Mouse (Mus musculus): ENCODE measurements at regions not wholly inside any gene's neighbourhood (a gene's known extent, or its start where the extent isn't known, plus 50 kb on each side); places are given as distances from the start of the nearest gene placed in this dataset.
A peak's percentile ranks its signal among the peaks of the same experiment; 100 is the strongest.

- H3K4me3 ChIP-seq (ENCODE audit: low read length) = no peak overlapping the region
- H3K4me1 ChIP-seq (ENCODE audit: insufficient read depth, low read length) = no peaks in the 10 kb centered on the region
- ATAC-seq (ENCODE audit: low FRiP score, low TSS enrichment) = no peak
- H3K9me3 ChIP-seq (ENCODE audit: low read length) = no peaks in the 10 kb centered on the region
- no peak overlapping the region for H3K9ac ChIP-seq (replicated peaks; ENCODE audit: low read length)
- no peaks in the 10 kb centered on the region for H3K27me3 ChIP-seq (ENCODE audit: insufficient read depth, low read length)
- H3K27ac ChIP-seq (ENCODE audit: low read length) = no peak overlapping the region
- no peak overlapping the region for H3K4me2 ChIP-seq (replicated peaks; ENCODE audit: low read depth, low read length)
- H3K36me3 ChIP-seq (ENCODE audit: insufficient read depth, low read length) = no peaks in the 10 kb centered on the region
- whole genome bisulfite sequencing = 77% methylated on average over 5 of the region's 5 CpGs
Observed at GRCm38 (mm10) chr16:77799709-77800108, 197.8 kb upstream of the Gm11146 start.

GRCm38 (mm10) chr16:77796926-77797325 is 195.0 kb upstream of the Gm11146 start:
- Histone ChIP-seq H3K36me3 (ENCODE audit: insufficient read depth, low read length) (no peaks in the 10 kb centered on the region), H3K9ac (replicated peaks; ENCODE audit: low read length) (no peak overlapping the region), H3K9me3 (ENCODE audit: low read length) (no peaks in the 10 kb centered on the region), H3K4me3 (ENCODE audit: low read length) (no peak overlapping the region), H3K4me1 (ENCODE audit: insufficient read depth, low read length) (no peaks in the 10 kb centered on the region), H3K4me2 (replicated peaks; ENCODE audit: low read depth, low read length) (no peak overlapping the region), H3K27ac (ENCODE audit: low read length) (no peak overlapping the region), H3K27me3 (ENCODE audit: insufficient read depth, low read length) (no peaks in the 10 kb centered on the region)
- no peak for ATAC-seq (ENCODE audit: low FRiP score, low TSS enrichment)
- 66% methylated on average over 4 of the region's 4 CpGs for WGBS

- Histone ChIP-seq H3K4me3 (ENCODE audit: low read length) (no peak overlapping the region), H3K9ac (replicated peaks; ENCODE audit: low read length) (no peak overlapping the region), H3K36me3 (ENCODE audit: insufficient read depth, low read length) (no peaks in the 10 kb centered on the region), H3K4me1 (ENCODE audit: insufficient read depth, low read length) (no peaks in the 10 kb centered on the region), H3K9me3 (ENCODE audit: low read length) (no peaks in the 10 kb centered on the region), H3K27me3 (ENCODE audit: insufficient read depth, low read length) (no peaks in the 10 kb centered on the region), H3K4me2 (replicated peaks; ENCODE audit: low read depth, low read length) (no peak overlapping the region), H3K27ac (ENCODE audit: low read length) (no peak overlapping the region)
- WGBS = 89% methylated on average over 5 of the region's 5 CpGs
- no peak for ATAC-seq (ENCODE audit: low FRiP score, low TSS enrichment)
Observed at GRCm38 (mm10) chr16:77789652-77790051, 187.8 kb upstream of the Gm11146 start.

- Histone ChIP-seq H3K27me3 (ENCODE audit: insufficient read depth, low read length) (no peaks in the 10 kb centered on the region), H3K9me3 (ENCODE audit: low read length) (no peaks in the 10 kb centered on the region), H3K36me3 (ENCODE audit: insufficient read depth, low read length) (no peaks in the 10 kb centered on the region), H3K4me1 (ENCODE audit: insufficient read depth, low read length) (no peaks in the 10 kb centered on the region), H3K4me3 (ENCODE audit: low read length) (no peak overlapping the region), H3K9ac (replicated peaks; ENCODE audit: low read length) (no peak overlapping the region), H3K4me2 (replicated peaks; ENCODE audit: low read depth, low read length) (no peak overlapping the region), H3K27ac (ENCODE audit: low read length) (no peak overlapping the region)
- ATAC-seq (ENCODE audit: low FRiP score, low TSS enrichment) = no peak
- WGBS = 93% methylated on average over 2 of the region's 2 CpGs
Observed at GRCm38 (mm10) chr16:77789206-77789605, 187.3 kb upstream of the Gm11146 start.

- no peak for ATAC-seq (ENCODE audit: low FRiP score, low TSS enrichment)
- Histone ChIP-seq H3K9ac (replicated peaks; ENCODE audit: low read length) (no peak overlapping the region), H3K4me2 (replicated peaks; ENCODE audit: low read depth, low read length) (no peak overlapping the region), H3K27me3 (ENCODE audit: insufficient read depth, low read length) (no peaks in the 10 kb centered on the region), H3K4me1 (ENCODE audit: insufficient read depth, low read length) (no peaks in the 10 kb centered on the region), H3K36me3 (ENCODE audit: insufficient read depth, low read length) (no peaks in the 10 kb centered on the region), H3K4me3 (ENCODE audit: low read length) (no peak overlapping the region), H3K9me3 (ENCODE audit: low read length) (no peaks in the 10 kb centered on the region), H3K27ac (ENCODE audit: low read length) (no peak overlapping the region)
- WGBS = 92% methylated on average over 6 of the region's 6 CpGs
Observed at GRCm38 (mm10) chr16:77788781-77789150, 186.9 kb upstream of the Gm11146 start.

- 69% methylated on average over 20 of the region's 20 CpGs for WGBS
- ATAC-seq (ENCODE audit: low FRiP score, low TSS enrichment) = peak; percentile 95
- H3K9ac ChIP-seq (replicated peaks; ENCODE audit: low read length) = no peak overlapping the region
Observed at GRCm38 (mm10) chr16:77788041-77788780, 186.3 kb upstream of the Gm11146 start.

GRCm38 (mm10) chr16:77787025-77787424 is 185.1 kb upstream of the Gm11146 start:
- no peaks in the 10 kb centered on the region for H3K27me3 ChIP-seq (ENCODE audit: insufficient read depth, low read length)
- WGBS = 84% methylated on average over 5 of the region's 5 CpGs
- H3K4me1 ChIP-seq (ENCODE audit: insufficient read depth, low read length) = no peaks in the 10 kb centered on the region
- H3K36me3 ChIP-seq (ENCODE audit: insufficient read depth, low read length) = no peaks in the 10 kb centered on the region
- no peak overlapping the region for H3K4me2 ChIP-seq (replicated peaks; ENCODE audit: low read depth, low read length)
- H3K9me3 ChIP-seq (ENCODE audit: low read length) = no peaks in the 10 kb centered on the region
- H3K4me3 ChIP-seq (ENCODE audit: low read length) = no peak overlapping the region
- ATAC-seq (ENCODE audit: low FRiP score, low TSS enrichment) = no peak
- no peak overlapping the region for H3K27ac ChIP-seq (ENCODE audit: low read length)
- H3K9ac ChIP-seq (replicated peaks; ENCODE audit: low read length) = no peak overlapping the region

More at GRCm38 (mm10) chr16:77788041-77788780, 186.3 kb upstream of the Gm11146 start:
- Histone ChIP-seq H3K9me3 (ENCODE audit: low read length) (no peaks in the 10 kb centered on the region), H3K36me3 (ENCODE audit: insufficient read depth, low read length) (no peaks in the 10 kb centered on the region), H3K27ac (ENCODE audit: low read length) (no peak overlapping the region), H3K27me3 (ENCODE audit: insufficient read depth, low read length) (no peaks in the 10 kb centered on the region), H3K4me3 (ENCODE audit: low read length) (no peak overlapping the region), H3K4me2 (replicated peaks; ENCODE audit: low read depth, low read length) (no peak overlapping the region), H3K4me1 (ENCODE audit: insufficient read depth, low read length) (no peaks in the 10 kb centered on the region)

GRCm38 (mm10) chr16:77779019-77779418 is 177.1 kb upstream of the Gm11146 start:
- no peaks in the 10 kb centered on the region for H3K4me1 ChIP-seq (ENCODE audit: insufficient read depth, low read length)
- 69% methylated on average over 1 of the region's 1 CpGs for WGBS
- H3K4me3 ChIP-seq (ENCODE audit: low read length) = no peak overlapping the region
- no peak overlapping the region for H3K9ac ChIP-seq (replicated peaks; ENCODE audit: low read length)
- no peaks in the 10 kb centered on the region for H3K9me3 ChIP-seq (ENCODE audit: low read length)
- H3K36me3 ChIP-seq (ENCODE audit: insufficient read depth, low read length) = no peaks in the 10 kb centered on the region
- H3K27me3 ChIP-seq (ENCODE audit: insufficient read depth, low read length) = no peaks in the 10 kb centered on the region
- ATAC-seq (ENCODE audit: low FRiP score, low TSS enrichment) = no peak
- H3K4me2 ChIP-seq (replicated peaks; ENCODE audit: low read depth, low read length) = no peak overlapping the region
- no peak overlapping the region for H3K27ac ChIP-seq (ENCODE audit: low read length)

GRCm38 (mm10) chr16:77772075-77772474 is 170.2 kb upstream of the Gm11146 start:
- Histone ChIP-seq H3K4me3 (ENCODE audit: low read length) (no peak overlapping the region), H3K9ac (replicated peaks; ENCODE audit: low read length) (no peak overlapping the region), H3K4me1 (ENCODE audit: insufficient read depth, low read length) (no peaks in the 10 kb centered on the region), H3K36me3 (ENCODE audit: insufficient read depth, low read length) (no peaks in the 10 kb centered on the region), H3K27me3 (ENCODE audit: insufficient read depth, low read length) (no peaks in the 10 kb centered on the region), H3K27ac (ENCODE audit: low read length) (no peak overlapping the region), H3K4me2 (replicated peaks; ENCODE audit: low read depth, low read length) (no peak overlapping the region), H3K9me3 (ENCODE audit: low read length) (no peaks in the 10 kb centered on the region)
- 75% methylated on average over 3 of the region's 3 CpGs for WGBS
- ATAC-seq (ENCODE audit: low FRiP score, low TSS enrichment) = no peak

- H3K27me3 ChIP-seq (ENCODE audit: insufficient read depth, low read length) = no peaks in the 10 kb centered on the region
- ATAC-seq (ENCODE audit: low FRiP score, low TSS enrichment) = no peak
- H3K9ac ChIP-seq (replicated peaks; ENCODE audit: low read length) = no peak overlapping the region
- H3K9me3 ChIP-seq (ENCODE audit: low read length) = no peaks in the 10 kb centered on the region
- no peak overlapping the region for H3K4me3 ChIP-seq (ENCODE audit: low read length)
- H3K36me3 ChIP-seq (ENCODE audit: insufficient read depth, low read length) = no peaks in the 10 kb centered on the region
- H3K4me1 ChIP-seq (ENCODE audit: insufficient read depth, low read length) = no peaks in the 10 kb centered on the region
- no peak overlapping the region for H3K4me2 ChIP-seq (replicated peaks; ENCODE audit: low read depth, low read length)
- 66% methylated on average over 4 of the region's 4 CpGs for WGBS
- no peak overlapping the region for H3K27ac ChIP-seq (ENCODE audit: low read length)
Observed at GRCm38 (mm10) chr16:77760926-77761347, 159.0 kb upstream of the Gm11146 start.

Data from kidney, embryonic 16.5 days (tissue).